Mouse (Mus musculus): ENCODE results near the gene Prr12.

- TF ChIP-seq POLR2A (IDR thresholded peaks at IDR 0.05; ENCODE audit: borderline replicate concordance, extremely low read depth, low read depth, low read length): peak; percentile 34; the same call in 1 of the 2 replicates
- no peak for TF ChIP-seq CTCF (IDR thresholded peaks at IDR 0.05; ENCODE audit: insufficient read depth, low read length)
Measured at GRCm38 (mm10) chr7:45082401-45083299, 30.0 kb upstream of the Prr12 start.

Data from lung, adult 2 months (tissue).